Mouse (Mus musculus) lung, adult 2 months (tissue): ENCODE data around the gene Slc6a16. TPM values are rescaled to one million over a fixed set of nuclear protein-coding genes. Genes with fewer than 3 reads are reported as not detected.

Source experiments
- DNase-seq: peaks from one replicate; pipeline ENCODE4 v3.0.0; 2022
- H3K4me1 ChIP-seq: fragments of 200-500 bp; 2 replicates; pipeline ENCODE4 v1.6.1; 2011; ENCODE audit warnings: low read length; ENCODE audit not compliant: control insufficient read depth, insufficient read depth
- H3K4me3 ChIP-seq: fragments of 200-500 bp; replicated peaks from 2 replicates; pipeline ENCODE3; 2011; ENCODE audit warnings: low read depth, mild to moderate bottlenecking, control low read depth, low read length; ENCODE audit errors: extremely low read depth
- CTCF ChIP-seq: fragments of 200-500 bp; IDR thresholded peaks from 2 replicates; pipeline ENCODE4 v1.5.1; 2011; ENCODE audit warnings: mild to moderate bottlenecking, low read length, control low read depth; ENCODE audit not compliant: insufficient read depth
- POLR2A ChIP-seq: fragments of 200-500 bp; IDR thresholded peaks from 2 replicates; pipeline ENCODE4 v1.6.1; 2011; ENCODE audit warnings: low read depth, mild to moderate bottlenecking, control low read depth, low read length, borderline replicate concordance; ENCODE audit errors: extremely low read depth
- WGBS: fragments of 180-500 bp; shearing (Covaris S2); methylation state at CpG from one replicate; pipeline ENCODE4 v1.1.7; 2018; 5-methylcytosine and 5-hydroxymethylcytosine counted together
- polyA plus RNA-seq: library from polyadenylated mRNA; depleted of rRNA; stranded (reverse); fragments of >200 nt; gene quantifications from 2 replicates; pipeline ENCODE4 v1.2.3, GENCODE M21; 2012

The Slc6a16 gene
- polyA plus RNA-seq, 1 experiment: 0.12 TPM

- peak; percentile 33 for DNase-seq
- peaks cover 6% of the 10 kb centered on the region; the same call in 1 of the 2 replicates for H3K4me1 ChIP-seq
- peak; percentile 23; the same call in 1 of the 2 replicates for TF ChIP-seq POLR2A
- TF ChIP-seq CTCF: no peak
- WGBS: 2% methylated on average over 52 of the region's 55 CpGs
- H3K4me3 ChIP-seq: peak within 1 kb of the TSS; percentile 83
Measured at GRCm38 (mm10) chr7:45215673-45216441, 25.0 kb upstream of the Slc6a16 start, which contains the start of gene Tead2. TSS of gene Tead2 (plus strand) at chr7:45215753.

- Histone ChIP-seq H3K4me1 (peaks cover 6% of the 10 kb centered on the region; the same call in 1 of the 2 replicates), H3K4me3 (peak overlapping the region; percentile 83)
- peak; percentile 39 for DNase-seq
- TF ChIP-seq CTCF: no peak
- no peak for TF ChIP-seq POLR2A
- 6% methylated on average over 13 of the region's 13 CpGs for WGBS
Measured at GRCm38 (mm10) chr7:45216442-45217183, 24.3 kb upstream of the Slc6a16 start.

GRCm38 (mm10) chr7:45221680-45222079 lies 19.2 kb upstream of the Slc6a16 start:
- Histone ChIP-seq H3K4me3 (no peak overlapping the region), H3K4me1 (0 out of 2 replicates have a peak, but pooled peaks cover 2% of the 10 kb centered on the region)
- DNase-seq: no peak
- no peak for TF ChIP-seq CTCF
- no peak for TF ChIP-seq POLR2A
- 82% methylated on average over 2 of the region's 2 CpGs for WGBS

GRCm38 (mm10) chr7:45224826-45225225 lies 16.1 kb upstream of the Slc6a16 start:
- no peak overlapping the region for H3K4me3 ChIP-seq
- TF ChIP-seq POLR2A: no peak
- no peak for TF ChIP-seq CTCF
- DNase-seq: no peak
- H3K4me1 ChIP-seq: 0 out of 2 replicates have a peak, but pooled peaks cover 2% of the 10 kb centered on the region
- WGBS: 90% methylated on average over 7 of the region's 7 CpGs

GRCm38 (mm10) chr7:45226421-45226820 lies 14.5 kb upstream of the Slc6a16 start:
- H3K4me1 ChIP-seq: no peaks in the 10 kb centered on the region
- TF ChIP-seq CTCF: no peak
- no peak overlapping the region for H3K4me3 ChIP-seq
- 99% methylated on average over 5 of the region's 5 CpGs for WGBS
- DNase-seq: no peak

- no peak for DNase-seq
- Histone ChIP-seq H3K4me1 (peaks cover under 1% of the 10 kb centered on the region; the same call in 1 of the 2 replicates), H3K4me3 (no peak overlapping the region)
- TF ChIP-seq CTCF (no peak), POLR2A (no peak)
- WGBS: 93% methylated on average over 18 of the region's 18 CpGs
Measured at GRCm38 (mm10) chr7:45228548-45228947, 12.3 kb upstream of the Slc6a16 start.

GRCm38 (mm10) chr7:45229046-45229445 lies 11.8 kb upstream of the Slc6a16 start:
- no peak for DNase-seq
- WGBS: 90% methylated on average over 8 of the region's 8 CpGs
- Histone ChIP-seq H3K4me1 (peaks cover 5% of the 10 kb centered on the region; the same call in 1 of the 2 replicates), H3K4me3 (no peak overlapping the region)
- TF ChIP-seq POLR2A (no peak), CTCF (no peak)

GRCm38 (mm10) chr7:45229459-45230203 lies 11.3 kb upstream of the Slc6a16 start:
- WGBS: 86% methylated on average over 7 of the region's 7 CpGs
- TF ChIP-seq POLR2A (no peak), CTCF (no peak)
- H3K4me1 ChIP-seq: peaks cover 5% of the 10 kb centered on the region; the same call in 1 of the 2 replicates
- H3K4me3 ChIP-seq: no peak overlapping the region
- no peak for DNase-seq

GRCm38 (mm10) chr7:45231192-45231591 lies 9.7 kb upstream of the Slc6a16 start:
- no peak for TF ChIP-seq CTCF
- no peak for DNase-seq
- 87% methylated on average over 12 of the region's 12 CpGs for WGBS
- H3K4me3 ChIP-seq: no peak overlapping the region
- H3K4me1 ChIP-seq: peaks cover 8% of the 10 kb centered on the region; the same call in 1 of the 2 replicates
